Mouse (Mus musculus) ES-CJ7 (cell line): ENCODE measurements at regions not wholly inside any gene's neighbourhood (a gene's known extent, or its start where the extent isn't known, plus 50 kb on each side); places are given as distances from the start of the nearest gene placed in this dataset.
A peak's percentile ranks its signal among the peaks of the same experiment; 100 is the strongest.

ENCODE experiments used
- DNase-seq: peaks from one replicate; pipeline ENCODE4 v3.0.0; 2011; ENCODE audit warnings: low read depth, low spot score

DNA sequence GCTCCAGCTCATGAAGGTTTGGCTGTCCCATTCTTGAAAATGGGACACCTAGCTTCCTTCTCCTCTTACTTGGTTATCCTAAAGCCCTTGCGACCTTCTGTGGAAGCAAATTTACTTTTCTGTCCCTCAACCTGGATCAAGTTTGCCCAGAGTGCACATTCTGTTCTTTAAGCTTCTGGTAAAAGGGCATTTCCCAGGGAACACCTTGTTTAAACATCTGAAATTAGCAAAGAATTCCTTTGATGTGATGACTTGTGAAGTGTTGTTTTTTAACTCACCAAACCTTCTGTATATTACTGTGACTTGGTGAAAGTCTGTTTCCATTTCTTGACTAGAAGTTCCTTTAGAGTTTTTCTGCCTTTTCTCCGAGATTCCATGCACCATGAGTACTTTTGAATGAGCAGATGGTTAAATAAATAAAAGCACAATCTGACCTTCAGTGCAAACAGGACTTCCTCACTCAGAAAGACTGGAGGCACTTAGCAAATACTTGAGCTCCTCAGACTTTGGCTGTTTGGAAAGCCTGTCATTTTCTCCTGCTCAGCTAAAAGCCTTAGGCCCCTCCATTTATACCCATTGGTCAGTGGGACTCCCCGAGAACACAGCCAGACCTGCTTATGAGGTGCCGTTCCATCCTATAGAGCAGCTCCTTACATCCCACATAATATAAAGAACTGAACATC lies 69.3 kb upstream of the Rprm start:
- DNase-seq = no peak

DNA sequence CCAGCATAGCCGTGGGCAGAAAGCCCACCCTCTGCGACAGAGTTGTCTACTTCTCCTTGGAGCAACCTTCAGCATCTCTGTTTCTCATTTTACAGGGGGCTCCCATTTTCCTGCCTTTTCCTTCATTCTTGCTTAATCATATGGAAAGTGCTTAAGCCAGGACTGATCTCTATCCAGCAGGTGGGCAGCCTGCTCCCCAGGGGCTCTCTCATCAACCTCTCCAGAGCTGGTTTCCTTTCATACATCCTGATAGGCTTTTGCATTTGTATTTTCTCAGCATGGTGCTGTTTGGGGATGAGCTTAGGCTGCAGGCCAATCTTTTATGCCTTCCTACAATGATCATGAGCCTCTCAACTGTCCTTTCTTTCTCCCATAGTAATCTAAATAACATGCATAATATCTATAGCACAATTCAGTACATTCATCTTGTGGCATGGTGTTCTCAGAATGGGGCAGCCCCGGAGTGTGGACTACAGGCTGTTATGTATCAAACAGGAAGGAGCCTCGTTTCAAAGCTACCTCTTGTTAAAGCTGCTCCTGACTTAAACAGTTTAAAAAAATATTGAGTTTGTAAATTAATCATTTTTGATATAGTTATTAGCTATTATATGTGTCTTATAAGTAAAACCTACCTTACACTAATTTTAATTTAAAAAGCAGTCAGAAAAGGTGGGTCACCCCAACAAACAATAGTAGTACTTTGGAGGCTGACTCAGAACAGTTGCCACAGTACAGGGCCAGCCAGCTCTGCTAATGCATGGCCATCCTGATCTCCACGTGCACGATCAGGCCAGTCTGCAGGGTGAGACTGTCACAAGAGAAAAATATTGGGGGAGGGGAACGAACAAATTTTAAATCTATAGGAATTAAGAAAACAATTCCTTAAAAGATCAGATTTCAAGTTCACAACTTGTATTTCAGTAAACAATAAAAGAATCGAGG lies 73.6 kb upstream of the Rprm start:
- DNase-seq = peak; percentile 59

DNA sequence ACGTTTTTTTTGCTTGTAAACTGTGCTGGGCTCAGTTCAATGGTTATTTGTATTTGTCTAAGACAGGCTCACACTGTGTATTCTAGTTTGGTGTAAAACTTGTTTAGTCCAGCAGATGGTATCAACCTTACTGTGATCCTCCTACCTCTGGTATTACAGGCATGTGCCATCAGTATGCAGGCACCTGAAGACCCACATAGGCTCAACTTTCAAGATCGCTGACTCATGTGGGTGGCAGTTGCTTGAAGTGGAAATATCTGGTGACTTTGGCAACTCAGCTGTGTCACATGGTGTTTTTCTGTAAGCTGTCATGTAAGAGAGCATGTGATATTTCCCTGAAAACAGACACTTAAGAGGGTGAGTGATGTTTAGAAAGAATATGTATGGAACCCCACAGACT lies 92.2 kb upstream of the Rprm start:
- DNase-seq = peak; percentile 12

DNA sequence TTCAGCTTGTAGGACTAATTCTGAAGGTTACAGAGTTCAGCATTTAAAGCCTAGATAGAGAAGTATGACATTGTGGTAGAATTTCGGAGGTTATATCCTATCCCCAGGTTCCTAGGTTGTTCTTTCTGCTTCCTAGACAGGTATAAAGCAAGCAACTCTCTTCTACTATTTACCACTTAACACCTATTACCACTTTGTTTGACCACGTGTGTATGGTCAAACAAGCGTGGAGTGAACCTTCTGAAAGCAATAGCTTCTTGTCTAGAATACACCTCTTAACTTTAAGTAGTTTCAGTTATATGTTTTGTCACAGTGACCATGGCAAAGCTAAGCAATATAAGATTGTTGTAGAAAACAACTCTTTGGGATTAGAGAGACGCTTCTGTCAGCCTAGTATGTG lies 105.5 kb upstream of the Rprm start:
- no peak for DNase-seq

DNA sequence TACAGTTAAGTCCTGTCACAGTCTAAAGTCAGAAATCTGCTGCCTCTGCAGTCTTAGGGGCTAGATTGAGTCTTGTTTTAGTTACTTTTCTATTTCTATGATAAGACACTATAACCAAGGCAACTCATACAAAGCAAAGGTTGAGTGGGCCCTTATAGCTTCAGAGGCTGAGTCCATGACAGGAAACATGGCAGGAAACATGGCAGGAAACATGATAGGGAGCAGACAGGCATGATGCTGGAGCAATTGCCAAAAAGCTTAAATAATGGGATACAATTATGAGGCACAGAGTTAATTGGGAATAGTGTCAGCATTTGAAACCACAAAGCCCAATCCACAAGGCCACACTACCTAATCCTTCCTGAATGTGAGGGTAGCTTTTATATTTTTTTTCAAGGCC lies 113.0 kb upstream of the Rprm start:
- no peak for DNase-seq

DNA sequence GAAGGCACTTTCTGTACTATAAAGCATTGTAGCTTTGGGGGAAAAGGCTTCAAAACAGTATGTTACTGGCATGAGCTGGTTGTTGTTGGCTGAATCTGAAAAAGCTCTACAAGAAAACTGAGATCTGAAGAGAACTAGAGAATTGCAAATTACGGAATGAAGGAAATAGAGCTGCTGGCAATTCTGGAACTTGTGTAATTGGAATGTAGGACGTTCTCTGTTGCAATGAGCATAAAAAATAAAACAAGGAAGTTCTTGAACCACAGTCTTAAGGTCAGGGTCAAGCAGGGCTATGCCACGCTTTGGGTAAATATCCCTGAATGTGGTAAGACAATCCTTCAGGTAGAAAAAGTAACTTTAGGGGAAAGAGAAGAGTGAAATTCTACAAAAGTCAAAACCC lies 130.2 kb upstream of the Rprm start:
- no peak for DNase-seq

DNA sequence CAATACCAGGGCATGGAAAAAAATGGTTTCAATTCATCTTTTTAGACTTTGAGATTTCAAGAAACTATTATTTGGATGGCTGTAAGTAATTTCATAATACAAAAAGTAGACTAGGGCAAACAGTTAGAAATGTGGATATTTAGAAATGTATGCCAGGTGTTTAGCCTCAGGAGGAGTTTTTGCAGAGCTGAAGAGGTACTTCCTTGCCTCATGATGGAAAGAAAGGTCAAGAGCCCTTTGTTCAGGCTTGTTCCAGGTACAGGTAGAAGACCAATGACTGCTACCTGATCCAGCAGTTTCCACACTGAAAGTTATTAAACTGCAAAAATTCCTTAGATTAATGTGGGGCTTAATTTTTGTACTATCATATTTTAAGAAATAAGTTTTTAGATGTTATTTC lies 143.3 kb upstream of the Rprm start:
- no peak for DNase-seq

DNA sequence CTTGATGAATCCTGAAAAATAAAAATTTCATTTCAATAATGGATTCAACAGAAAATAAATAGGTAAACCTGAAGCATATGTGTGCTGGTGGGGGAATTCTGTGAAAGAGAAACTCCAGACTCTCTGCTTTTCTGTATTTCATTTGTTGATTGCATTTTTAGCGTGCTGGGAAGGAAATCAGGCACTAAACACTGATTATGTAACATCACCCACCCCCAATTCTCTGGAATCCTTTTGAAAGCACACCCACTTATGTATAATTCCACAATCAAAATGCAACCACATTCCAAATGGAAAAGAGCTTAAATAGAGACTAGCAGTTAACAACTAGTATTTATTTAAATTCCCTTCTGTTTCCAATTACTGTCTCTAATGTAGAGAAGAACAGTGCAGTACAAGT lies 143.7 kb upstream of the Rprm start:
- DNase-seq = no peak

DNA sequence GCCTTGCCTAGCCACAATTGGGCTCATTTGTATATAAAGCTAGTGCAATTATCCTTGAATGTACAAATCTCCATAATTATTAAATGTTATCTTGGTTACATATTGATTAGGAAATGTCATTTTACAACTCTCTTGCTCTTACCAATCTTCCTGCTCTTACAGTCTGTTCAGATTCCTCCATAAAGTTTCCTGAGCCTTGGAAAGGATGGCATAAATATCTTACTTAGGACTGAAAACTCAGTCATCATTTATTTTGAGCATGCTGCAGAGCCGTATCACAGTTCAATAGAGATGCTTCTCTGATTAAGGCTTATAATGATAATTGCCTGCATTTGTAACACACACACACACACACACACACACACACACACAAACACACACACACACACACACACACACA lies 151.4 kb upstream of the Rprm start:
- no peak for DNase-seq

DNA sequence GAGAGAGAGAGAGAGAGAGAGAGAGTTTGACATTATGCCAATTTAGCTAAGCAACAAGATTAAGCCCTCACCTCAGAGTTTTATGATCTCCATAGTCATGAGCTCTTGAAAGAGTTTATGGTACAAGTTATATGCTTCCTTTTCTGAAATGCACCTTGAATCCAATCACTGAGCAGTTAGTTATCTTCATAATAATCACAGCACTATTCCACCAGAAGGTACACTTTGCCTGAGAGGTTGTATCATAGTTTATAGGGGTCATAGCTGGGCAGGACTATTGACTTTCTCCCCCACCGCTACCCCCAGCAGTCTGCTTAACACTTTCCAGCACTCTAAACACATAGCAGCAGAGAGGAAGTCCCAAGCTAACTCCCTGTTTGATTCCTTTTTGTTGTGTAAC lies 151.8 kb upstream of the Rprm start:
- no peak for DNase-seq

DNA sequence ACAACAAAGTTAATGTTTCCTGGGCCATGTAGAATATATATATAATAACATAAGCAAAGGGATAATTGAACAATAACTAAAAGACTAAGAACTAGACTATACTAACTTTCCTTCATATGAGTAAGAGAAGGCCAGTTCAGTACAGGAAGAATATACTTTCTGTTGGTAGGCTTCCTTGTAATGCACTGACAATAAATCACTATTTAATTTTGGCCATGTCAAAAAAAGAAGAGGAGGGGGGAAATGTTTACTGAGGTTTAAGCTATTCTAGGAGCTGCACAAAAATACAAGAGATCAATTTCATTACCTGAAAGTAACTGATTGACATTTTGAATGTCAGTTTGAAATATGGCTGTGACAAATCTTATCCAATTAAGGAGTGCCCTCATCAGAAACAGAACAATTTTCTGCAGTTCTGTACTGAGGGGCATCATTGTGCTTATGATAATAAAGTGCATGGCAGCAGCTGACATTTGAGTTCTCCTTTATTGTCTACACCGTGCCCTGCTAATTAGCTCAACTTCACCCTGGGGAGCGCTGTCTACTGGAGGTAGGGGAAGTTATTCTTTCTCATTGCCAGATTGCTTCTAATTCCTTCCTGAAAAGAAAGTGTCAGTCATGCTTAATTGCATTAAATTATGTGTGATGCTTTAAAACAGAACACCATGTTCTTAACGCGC lies 171.2 kb upstream of the Galnt13 start:
- no peak for DNase-seq

DNA sequence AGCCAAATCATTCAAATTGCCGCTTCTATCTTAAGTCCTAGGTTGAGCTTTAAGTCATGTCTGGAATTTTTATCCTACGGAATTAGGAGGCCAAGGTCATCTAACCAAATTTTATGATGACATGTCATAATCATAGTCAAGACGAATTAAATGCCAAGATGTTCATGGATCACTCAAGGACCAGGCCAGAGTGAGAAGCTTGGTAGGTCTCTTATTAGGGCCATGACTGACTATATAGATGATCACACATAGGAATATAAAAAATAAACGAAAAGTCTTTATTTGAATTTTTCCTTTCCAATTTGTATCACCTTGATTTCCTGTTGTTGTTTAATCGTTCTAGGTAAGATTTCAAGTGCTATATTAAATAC lies 170.7 kb upstream of the Galnt13 start:
- DNase-seq = no peak

DNA sequence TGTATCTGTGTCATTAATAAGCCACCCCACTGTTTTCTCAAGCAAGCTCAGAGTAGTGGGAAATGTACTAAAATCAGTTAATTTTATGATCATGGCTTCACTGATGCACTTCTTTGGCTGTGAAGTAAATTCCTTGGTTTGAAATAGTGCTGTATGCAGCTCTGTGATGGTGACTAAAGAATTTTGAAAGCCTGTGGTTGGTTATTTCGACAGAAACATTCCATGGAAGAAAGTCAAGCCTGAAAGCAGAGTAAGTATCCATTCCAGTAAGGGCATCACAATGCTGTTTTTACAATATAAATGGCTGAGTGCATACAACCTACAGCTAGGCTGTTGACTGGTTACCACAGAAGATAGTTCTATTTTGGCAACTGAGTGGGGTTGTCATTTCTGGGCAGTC lies 154.2 kb upstream of the Galnt13 start:
- no peak for DNase-seq

DNA sequence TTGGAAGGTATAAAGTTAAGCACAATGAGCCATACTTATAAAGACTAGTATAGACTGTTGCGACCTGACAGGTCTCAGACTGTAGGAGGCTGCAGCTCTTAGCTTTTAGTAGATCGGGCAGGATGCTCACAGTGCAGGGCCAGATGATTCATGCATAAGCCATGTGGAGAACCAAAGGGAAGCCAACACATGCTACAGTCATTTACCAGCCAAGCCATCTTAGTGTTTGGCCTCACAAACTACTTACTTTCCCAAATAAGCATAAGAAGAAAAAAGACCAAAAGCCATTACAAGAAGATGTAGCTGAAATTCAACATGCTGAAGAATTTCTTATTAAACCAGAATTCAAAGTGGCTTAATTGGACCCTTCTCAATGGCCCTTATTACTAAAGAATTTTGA lies 152.2 kb upstream of the Galnt13 start:
- no peak for DNase-seq

DNA sequence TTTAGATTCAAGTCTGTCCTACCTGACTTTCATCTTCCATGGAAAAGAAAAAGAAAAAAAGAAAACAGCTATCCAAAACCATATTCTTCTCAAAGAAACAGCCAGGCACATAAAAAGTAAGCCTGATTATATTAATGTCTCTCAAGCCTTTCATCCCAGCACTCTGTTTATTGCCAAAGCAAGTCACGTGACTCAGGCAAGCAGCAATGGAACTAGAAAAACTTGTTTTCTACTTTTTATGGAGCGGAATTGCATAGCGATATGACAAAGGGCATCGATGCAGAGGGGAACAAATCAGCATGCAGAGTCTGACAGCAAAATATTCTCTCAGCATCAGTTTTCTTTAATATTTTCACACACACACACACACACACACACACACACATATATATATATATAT lies 130.6 kb upstream of the Galnt13 start:
- DNase-seq = no peak

DNA sequence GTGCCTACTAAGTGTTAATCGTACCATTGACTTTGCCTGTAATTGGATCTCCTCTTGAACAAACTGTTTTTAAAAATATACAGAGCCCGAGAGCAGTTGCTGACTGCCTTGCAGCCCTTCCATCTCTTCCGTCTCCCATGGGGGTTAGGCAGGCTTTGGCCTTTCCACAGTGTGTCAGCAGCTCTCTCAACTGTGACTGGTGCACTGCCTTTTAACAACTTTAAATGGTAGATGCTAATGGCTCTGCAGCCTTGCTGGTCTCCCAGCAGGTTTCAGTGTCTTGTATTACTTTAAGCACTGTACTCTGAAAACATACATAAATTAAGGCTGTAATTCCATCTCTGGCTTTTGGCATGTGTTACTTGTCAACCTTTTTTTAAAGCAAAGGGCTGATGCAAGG lies 117.6 kb upstream of the Galnt13 start:
- DNase-seq = no peak

DNA sequence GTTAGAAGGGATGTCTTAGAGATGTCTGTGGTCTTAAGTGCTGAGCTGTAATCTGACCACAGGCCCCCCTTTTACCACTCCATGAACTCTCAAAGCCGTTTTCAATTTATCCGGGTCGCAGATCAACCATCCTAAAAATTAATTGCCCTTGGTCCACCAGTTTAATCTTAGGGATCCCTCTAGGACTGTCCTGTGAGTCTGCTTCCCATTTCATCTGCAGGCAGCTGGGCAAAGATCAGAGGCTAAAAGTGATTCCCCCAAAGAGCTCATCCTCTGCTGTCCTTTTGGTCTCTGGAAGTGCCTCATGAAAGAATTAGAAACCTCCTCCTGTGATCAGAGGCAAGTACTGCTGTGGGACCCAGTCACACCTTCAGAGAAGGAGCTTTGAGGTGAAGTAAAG lies 69.2 kb upstream of the Galnt13 start:
- peak; percentile 36 for DNase-seq

DNA sequence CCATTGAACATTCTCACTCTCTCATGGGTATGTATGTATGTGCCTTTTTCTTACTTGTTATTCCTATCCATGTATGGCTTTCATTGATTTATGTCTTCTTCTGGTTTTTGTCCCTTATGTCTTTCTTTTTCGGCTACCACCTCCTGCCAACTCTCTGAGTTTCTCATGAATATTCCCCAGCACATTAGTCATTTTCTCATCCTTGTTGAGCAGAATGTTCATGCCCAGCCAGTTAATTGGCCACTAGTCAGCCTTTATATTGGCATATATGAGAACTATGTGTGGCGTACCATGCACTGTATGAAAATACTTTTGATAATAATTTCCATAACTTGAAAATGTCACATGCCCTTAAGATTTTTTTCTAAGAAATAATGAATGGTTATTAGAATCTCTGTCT lies 56.8 kb upstream of the Galnt13 start:
- no peak for DNase-seq
